Mouse (Mus musculus) frontal cortex, adult (tissue): Measurements from ENCODE around the gene Zfp775.

Experiments
- ATAC-seq: cut with Nextera tagmentation; 2 replicates; pipeline ENCODE4 v1.9.2; 2017; ENCODE audit warnings: mild to moderate bottlenecking, moderate library complexity, mixed read lengths; ENCODE audit not compliant: low TSS enrichment

The Zfp775 gene

GRCm38 (mm10) chr6:48628377-48628776, 26.5 kb downstream of the Zfp775 start:
- no peak for ATAC-seq

GRCm38 (mm10) chr6:48628808-48629660, 27.2 kb downstream of the Zfp775 start:
- peak; percentile 53 for ATAC-seq

- no peak for ATAC-seq
Observed at GRCm38 (mm10) chr6:48629661-48630034, 27.8 kb downstream of the Zfp775 start.

- ATAC-seq: no peak
Observed at GRCm38 (mm10) chr6:48630831-48631230, 29.0 kb downstream of the Zfp775 start.

DNA sequence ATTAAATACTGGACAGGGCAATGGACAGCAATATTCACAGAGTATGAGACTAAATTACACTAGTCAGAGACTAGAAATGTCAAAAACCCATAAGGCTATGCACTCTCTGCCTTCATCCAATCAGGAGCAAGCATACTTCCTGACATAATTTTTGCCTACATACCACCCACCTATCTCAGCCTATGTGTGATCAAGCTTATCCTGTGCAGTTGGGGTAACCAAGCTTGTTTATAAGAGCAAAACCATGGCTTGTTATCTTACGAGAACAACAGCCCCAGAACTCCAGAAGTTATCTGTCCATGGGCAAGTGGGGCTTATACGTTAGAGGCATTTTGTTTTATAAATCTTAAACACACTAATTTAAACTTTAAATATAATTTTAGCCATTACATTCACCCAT, 33.2 kb downstream of the Zfp775 start:
- ATAC-seq: no peak

DNA sequence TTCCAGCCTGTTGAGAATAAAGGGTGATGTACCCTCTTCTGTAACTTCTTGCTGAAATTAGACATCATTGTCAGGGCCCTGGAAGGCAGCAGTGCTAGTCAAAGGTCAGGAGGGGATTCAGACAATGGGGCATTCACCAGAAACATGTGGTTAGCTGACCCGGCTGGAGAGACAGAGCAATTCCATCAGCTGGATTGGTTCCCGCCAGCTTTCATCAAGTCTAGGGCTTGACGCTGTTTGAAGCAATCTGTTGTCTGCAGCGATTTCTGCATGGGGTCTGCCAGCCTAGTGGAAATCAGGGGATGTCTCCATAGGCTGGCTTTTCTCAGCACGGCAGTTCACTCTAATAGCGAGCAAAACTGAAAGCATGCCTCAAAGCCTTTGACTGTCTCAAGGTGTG, 34.7 kb downstream of the Zfp775 start:
- no peak for ATAC-seq

DNA sequence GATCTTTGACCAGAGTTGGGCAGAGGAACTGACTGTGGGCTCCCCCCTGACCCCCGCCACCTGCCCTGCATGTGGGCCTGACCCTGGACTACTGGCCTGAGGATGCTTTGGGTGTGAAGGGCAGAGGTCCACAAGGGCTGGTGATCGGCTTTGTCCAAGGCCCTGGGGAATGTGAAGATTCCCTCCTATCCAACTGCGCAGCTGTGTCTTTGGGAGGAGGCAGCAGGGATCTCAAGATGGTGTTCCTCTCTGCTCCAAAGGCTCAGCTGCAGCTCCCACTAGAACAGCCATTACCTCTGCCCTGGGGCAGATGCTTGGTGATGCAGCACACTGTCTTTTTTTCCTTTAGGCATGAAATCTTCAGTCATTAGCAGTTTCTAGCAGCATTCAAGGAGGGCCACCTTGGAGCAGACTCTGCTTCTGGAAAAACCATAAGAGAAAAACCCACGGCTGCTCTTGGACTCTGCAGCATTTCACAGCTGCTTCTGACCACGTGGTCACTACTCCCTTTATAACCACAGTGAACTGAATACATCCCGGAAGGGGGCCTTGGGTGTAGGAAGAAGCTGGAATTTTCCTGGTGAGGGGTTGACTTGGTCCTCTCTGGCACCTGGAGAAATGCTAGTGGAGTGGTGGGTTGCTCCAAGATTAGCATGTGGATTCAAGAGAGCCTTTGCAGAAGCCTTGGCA, 36.1 kb downstream of the Zfp775 start:
- ATAC-seq: no peak

- ATAC-seq: no peak
Observed at GRCm38 (mm10) chr6:48638553-48638952, 36.7 kb downstream of the Zfp775 start.

DNA sequence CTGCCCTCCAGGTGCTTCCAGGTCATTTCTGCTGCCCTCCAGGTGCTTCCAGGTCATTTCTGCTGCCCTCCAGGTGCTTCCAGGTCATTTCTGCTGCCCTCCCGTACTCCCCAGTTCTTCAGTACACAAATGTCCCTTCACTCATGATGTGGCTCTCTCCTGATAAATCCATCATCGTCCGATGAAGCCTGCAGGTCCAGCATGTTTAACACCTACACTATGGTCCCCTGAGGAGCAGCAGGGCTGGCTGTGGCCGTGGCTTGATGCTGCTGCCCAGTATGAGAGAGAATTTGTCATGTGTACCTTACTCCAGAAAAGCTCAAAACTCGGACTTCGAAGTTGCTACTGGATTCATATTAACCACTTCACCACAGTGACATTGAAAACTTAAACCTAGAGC, 39.5 kb downstream of the Zfp775 start:
- no peak for ATAC-seq

- peak; percentile 81 for ATAC-seq
Observed at GRCm38 (mm10) chr6:48642764-48643292, 41.0 kb downstream of the Zfp775 start.

DNA sequence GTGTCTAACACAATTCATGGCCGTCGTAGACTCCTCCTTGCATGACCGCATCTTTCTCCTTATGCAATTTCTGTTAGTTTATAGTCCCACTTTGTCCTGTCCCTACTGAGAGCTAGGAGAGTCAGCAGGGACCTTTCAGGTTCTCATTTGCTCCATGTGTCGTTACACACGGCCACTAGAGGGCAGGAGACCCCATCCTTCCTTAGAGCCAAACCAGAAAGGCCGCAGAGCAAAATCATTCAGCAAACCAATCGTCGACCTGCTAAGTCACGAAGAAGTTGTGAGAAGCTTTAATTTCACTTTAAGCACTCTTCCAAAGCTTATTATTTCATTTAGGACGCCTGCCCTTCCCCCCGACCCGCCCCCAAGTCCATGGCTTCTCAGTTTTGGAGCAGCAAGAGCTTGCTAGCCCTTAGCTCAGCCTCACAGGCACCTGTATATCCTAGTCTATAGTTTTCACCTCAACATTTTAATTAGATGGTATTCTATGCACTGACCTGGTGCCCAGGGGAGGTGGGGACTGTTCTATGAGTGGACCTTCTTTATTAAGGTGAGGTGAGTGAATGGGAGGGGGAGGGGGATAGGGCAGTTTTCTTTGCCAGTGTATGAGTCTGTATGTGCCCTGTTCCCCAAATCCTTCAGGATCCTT, 43.9 kb downstream of the Zfp775 start:
- ATAC-seq: peak; percentile 89

- no peak for ATAC-seq
Observed at GRCm38 (mm10) chr6:48646309-48646690, 44.4 kb downstream of the Zfp775 start.

DNA sequence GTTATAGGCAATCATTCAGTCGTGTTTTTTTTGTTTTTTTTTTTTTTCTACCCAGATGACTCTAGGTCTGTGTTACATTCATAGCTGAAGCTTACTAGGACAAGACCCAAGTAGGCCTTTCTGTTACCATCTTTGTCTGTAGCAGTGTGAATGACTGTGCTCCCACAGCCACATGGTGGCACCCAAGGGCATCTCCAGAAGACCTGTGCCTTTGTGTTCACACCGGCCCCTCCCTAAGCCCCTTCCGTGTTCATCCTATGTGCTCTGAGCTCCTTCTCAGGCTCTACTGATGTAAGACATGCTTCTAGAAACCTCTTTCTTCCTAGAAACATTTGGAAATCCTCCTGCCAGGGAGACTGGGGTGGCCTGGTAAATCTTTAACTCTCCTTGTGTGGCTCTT, 45.1 kb downstream of the Zfp775 start, which contains the start of gene Gimap8:
Gene Gimap8, plus strand, starts transcription at position 240 of the 400 bp plus-strand sequence.
- no peak for ATAC-seq

GRCm38 (mm10) chr6:48647611-48648010, 45.7 kb downstream of the Zfp775 start:
- ATAC-seq: no peak

DNA sequence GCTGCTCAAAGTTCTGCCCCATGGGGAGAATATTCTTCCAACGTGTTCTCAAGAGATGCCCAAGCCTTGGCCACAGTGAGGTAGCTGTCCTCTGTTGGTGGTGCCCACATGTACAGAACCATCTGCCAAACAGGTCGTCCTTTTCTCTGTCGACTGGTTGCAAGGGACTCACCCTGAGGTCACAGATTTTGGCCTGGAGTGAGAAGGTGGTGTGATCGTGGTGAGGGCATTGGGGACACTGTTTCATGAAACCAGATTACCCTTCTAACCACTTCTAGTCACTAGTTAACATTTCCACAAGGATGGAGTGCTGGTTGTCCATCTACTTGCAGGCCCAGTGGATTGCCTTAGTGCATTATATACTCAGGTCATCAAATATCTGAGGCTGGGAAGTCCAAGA, 46.9 kb downstream of the Zfp775 start:
- no peak for ATAC-seq

DNA sequence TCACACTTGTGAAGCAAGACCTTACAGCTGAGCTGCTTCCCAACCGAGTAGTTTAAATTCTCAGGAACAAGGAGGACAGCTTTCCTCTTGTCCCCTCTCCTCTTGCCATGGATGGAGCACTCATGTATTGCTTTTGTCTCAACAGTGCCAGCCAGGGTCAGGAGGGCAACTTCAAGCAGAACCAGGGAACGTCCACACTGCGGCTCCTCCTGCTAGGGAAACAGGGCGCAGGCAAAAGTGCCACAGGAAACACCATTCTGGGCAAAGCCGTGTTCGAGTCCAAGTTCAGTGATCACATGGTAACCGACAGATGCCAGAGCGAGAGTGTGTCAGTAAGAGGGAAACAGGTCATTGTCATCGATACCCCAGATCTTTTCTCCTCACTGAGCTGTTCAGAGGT, 48.2 kb downstream of the Zfp775 start:
- ATAC-seq: no peak

DNA sequence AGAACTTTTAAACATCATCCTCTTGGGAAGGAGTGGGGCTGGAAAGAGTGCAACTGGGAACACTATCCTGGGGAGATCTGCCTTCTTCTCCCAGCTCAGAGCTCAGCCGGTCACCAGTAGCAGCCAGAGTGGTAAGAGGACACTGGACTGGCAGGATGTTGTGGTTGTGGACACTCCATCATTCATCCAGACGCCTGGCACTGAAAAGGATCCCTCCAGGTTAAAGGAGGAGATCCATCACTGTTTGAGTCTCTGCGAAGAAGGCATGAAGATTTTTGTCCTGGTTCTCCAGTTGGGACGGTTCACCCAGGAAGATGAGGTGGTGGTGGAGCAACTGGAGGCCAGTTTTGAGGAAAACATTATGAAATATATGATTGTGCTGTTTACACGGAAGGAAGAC, 56.9 kb downstream of the Zfp775 start:
- no peak for ATAC-seq

- ATAC-seq: no peak
Observed at GRCm38 (mm10) chr6:48664750-48665149, 62.9 kb downstream of the Zfp775 start.

DNA sequence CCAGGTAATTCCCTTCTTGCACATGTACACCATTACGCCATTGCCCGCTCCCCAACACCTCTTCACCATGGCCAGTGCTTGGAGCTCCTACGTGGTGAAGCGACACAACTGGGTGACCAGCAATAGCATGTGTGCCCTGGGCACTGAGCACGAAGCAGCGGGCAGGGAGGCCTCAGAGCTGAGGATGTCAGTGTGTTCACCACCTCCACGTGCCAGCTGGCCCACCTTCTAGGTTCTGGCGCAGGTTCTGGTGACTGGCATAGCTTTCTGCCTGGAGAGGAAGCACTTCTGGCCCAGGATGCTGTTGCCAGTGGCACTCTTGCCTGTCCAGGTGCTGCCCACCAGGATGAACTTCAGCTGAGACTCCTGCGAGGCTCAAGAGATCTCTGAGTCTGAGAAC, 63.6 kb downstream of the Zfp775 start:
- no peak for ATAC-seq

- ATAC-seq: no peak
Observed at GRCm38 (mm10) chr6:48666159-48666586, 64.3 kb downstream of the Zfp775 start.

GRCm38 (mm10) chr6:48668022-48668421, 66.2 kb downstream of the Zfp775 start:
- no peak for ATAC-seq

GRCm38 (mm10) chr6:48669446-48669969, 67.6 kb downstream of the Zfp775 start:
- ATAC-seq: no peak
